Mouse (Mus musculus): ENCODE data around the gene Emg1. TPM values are rescaled to one million over a fixed set of nuclear protein-coding genes. Genes with fewer than 3 reads are reported as not detected.

Emg1 gene
- polyA plus RNA-seq, 1 experiment from 2014 or later, result 233 TPM

- 19% methylated on average over 15 of the region's 15 CpGs for WGBS
- Histone ChIP-seq H3K4me1 (peaks cover 42% of the 10 kb centered on the region), H3K9me3 (no peaks in the 10 kb centered on the region), H3K36me3 (replicated peaks) (peaks cover 25% of the 10 kb centered on the region), H3K27me3 (replicated peaks; ENCODE audit: low read depth, poor library complexity, severe bottlenecking) (no peaks in the 10 kb centered on the region), H3K27ac (replicated peaks) (peak within 1 kb of the TSS; percentile 40), H3K4me3 (peak within 1 kb of the TSS; percentile 82; the same call in 1 of the 2 replicates)
- DNase-seq (ENCODE audit: low spot score), result peak; percentile 73
Observed at GRCm38 (mm10) chr6:124738511-124739023, 26.6 kb upstream of the Emg1 start, which contains the start of gene Ptpn6. Gene Ptpn6 (minus strand): TSS chr6:124738714.

GRCm38 (mm10) chr6:124737040-124737439 is 25.1 kb upstream of the Emg1 start:
- Histone ChIP-seq H3K4me3 (no peak overlapping the region), H3K4me1 (peaks cover 46% of the 10 kb centered on the region), H3K36me3 (replicated peaks) (peaks cover 10% of the 10 kb centered on the region), H3K9me3 (no peaks in the 10 kb centered on the region), H3K27me3 (replicated peaks; ENCODE audit: low read depth, poor library complexity, severe bottlenecking) (no peaks in the 10 kb centered on the region), H3K27ac (replicated peaks) (no peak overlapping the region)
- 92% methylated on average over 11 of the region's 11 CpGs for WGBS
- no peak for DNase-seq (ENCODE audit: low spot score)

- Histone ChIP-seq H3K4me1 (peaks cover 24% of the 10 kb centered on the region), H3K36me3 (replicated peaks) (peaks cover 9% of the 10 kb centered on the region), H3K27me3 (replicated peaks; ENCODE audit: low read depth, poor library complexity, severe bottlenecking) (no peaks in the 10 kb centered on the region), H3K4me3 (no peak overlapping the region), H3K27ac (replicated peaks) (no peak overlapping the region), H3K9me3 (no peaks in the 10 kb centered on the region)
- DNase-seq (ENCODE audit: low spot score), result no peak
- WGBS, result 93% methylated on average over 3 of the region's 3 CpGs
Observed at GRCm38 (mm10) chr6:124734417-124734816, 22.4 kb upstream of the Emg1 start.

GRCm38 (mm10) chr6:124732476-124733370 is 20.7 kb upstream of the Emg1 start:
- Histone ChIP-seq H3K4me3 (0 out of 2 replicates have a peak overlapping the region, but pooled peaks have one; percentile 31), H3K27me3 (replicated peaks; ENCODE audit: low read depth, poor library complexity, severe bottlenecking) (no peaks in the 10 kb centered on the region), H3K27ac (replicated peaks) (peak overlapping the region; percentile 70), H3K36me3 (replicated peaks) (no peaks in the 10 kb centered on the region), H3K4me1 (peaks cover 16% of the 10 kb centered on the region), H3K9me3 (no peaks in the 10 kb centered on the region)
- DNase-seq (ENCODE audit: low spot score), result peak; percentile 52
- WGBS, result 48% methylated on average over 19 of the region's 19 CpGs

- 83% methylated on average over 7 of the region's 7 CpGs for WGBS
- Histone ChIP-seq H3K27me3 (replicated peaks; ENCODE audit: low read depth, poor library complexity, severe bottlenecking) (no peaks in the 10 kb centered on the region), H3K27ac (replicated peaks) (no peak overlapping the region), H3K36me3 (replicated peaks) (no peaks in the 10 kb centered on the region), H3K4me1 (peaks cover 17% of the 10 kb centered on the region), H3K4me3 (no peak overlapping the region), H3K9me3 (no peaks in the 10 kb centered on the region)
- no peak for DNase-seq (ENCODE audit: low spot score)
Observed at GRCm38 (mm10) chr6:124731038-124731437, 19.1 kb upstream of the Emg1 start.

- H3K9me3 ChIP-seq, result no peaks in the 10 kb centered on the region
- 86% methylated on average over 8 of the region's 8 CpGs for WGBS
- DNase-seq (ENCODE audit: low spot score), result no peak
- peaks cover 17% of the 10 kb centered on the region for H3K4me1 ChIP-seq
- no peak overlapping the region for H3K4me3 ChIP-seq
- H3K36me3 ChIP-seq (replicated peaks), result no peaks in the 10 kb centered on the region
- H3K27ac ChIP-seq (replicated peaks), result no peak overlapping the region
- no peaks in the 10 kb centered on the region for H3K27me3 ChIP-seq (replicated peaks; ENCODE audit: low read depth, poor library complexity, severe bottlenecking)
Observed at GRCm38 (mm10) chr6:124729850-124730705, 18.1 kb upstream of the Emg1 start.

- Histone ChIP-seq H3K4me3 (no peak overlapping the region), H3K9me3 (no peaks in the 10 kb centered on the region), H3K27me3 (replicated peaks; ENCODE audit: low read depth, poor library complexity, severe bottlenecking) (no peaks in the 10 kb centered on the region), H3K36me3 (replicated peaks) (no peaks in the 10 kb centered on the region), H3K4me1 (peaks cover 17% of the 10 kb centered on the region), H3K27ac (replicated peaks) (no peak overlapping the region)
- WGBS, result 88% methylated on average over 10 of the region's 10 CpGs
- DNase-seq (ENCODE audit: low spot score), result no peak
Observed at GRCm38 (mm10) chr6:124728621-124729020, 16.6 kb upstream of the Emg1 start.

GRCm38 (mm10) chr6:124724472-124724871 is 12.5 kb upstream of the Emg1 start:
- 89% methylated on average over 10 of the region's 10 CpGs for WGBS
- DNase-seq (ENCODE audit: low spot score), result no peak
- Histone ChIP-seq H3K27ac (replicated peaks) (no peak overlapping the region), H3K27me3 (replicated peaks; ENCODE audit: low read depth, poor library complexity, severe bottlenecking) (no peaks in the 10 kb centered on the region), H3K36me3 (replicated peaks) (no peaks in the 10 kb centered on the region), H3K9me3 (no peaks in the 10 kb centered on the region), H3K4me3 (no peak overlapping the region), H3K4me1 (peaks cover 20% of the 10 kb centered on the region)

- DNase-seq (ENCODE audit: low spot score), result no peak
- no peaks in the 10 kb centered on the region for H3K36me3 ChIP-seq (replicated peaks)
- WGBS, result 81% methylated on average over 8 of the region's 8 CpGs
Observed at GRCm38 (mm10) chr6:124723541-124723940, 11.6 kb upstream of the Emg1 start.

GRCm38 (mm10) chr6:124722876-124723473 is 11.0 kb upstream of the Emg1 start:
- no peaks in the 10 kb centered on the region for H3K27me3 ChIP-seq (replicated peaks; ENCODE audit: low read depth, poor library complexity, severe bottlenecking)
- peaks cover 33% of the 10 kb centered on the region for H3K4me1 ChIP-seq
- 85% methylated on average over 6 of the region's 6 CpGs for WGBS
- H3K27ac ChIP-seq (replicated peaks), result no peak overlapping the region
- no peak overlapping the region for H3K4me3 ChIP-seq
- H3K36me3 ChIP-seq (replicated peaks), result peaks cover 2% of the 10 kb centered on the region
- no peaks in the 10 kb centered on the region for H3K9me3 ChIP-seq
- DNase-seq (ENCODE audit: low spot score), result no peak

More at GRCm38 (mm10) chr6:124723541-124723940, 11.6 kb upstream of the Emg1 start:
- Histone ChIP-seq H3K27me3 (replicated peaks; ENCODE audit: low read depth, poor library complexity, severe bottlenecking) (no peaks in the 10 kb centered on the region), H3K9me3 (no peaks in the 10 kb centered on the region), H3K4me1 (peaks cover 30% of the 10 kb centered on the region), H3K4me3 (no peak overlapping the region), H3K27ac (replicated peaks) (no peak overlapping the region)

GRCm38 (mm10) chr6:124720904-124721303 is 8.9 kb upstream of the Emg1 start:
- H3K36me3 ChIP-seq (replicated peaks), result peaks cover 23% of the 10 kb centered on the region
- no peak for DNase-seq (ENCODE audit: low spot score)
- H3K27me3 ChIP-seq (replicated peaks; ENCODE audit: low read depth, poor library complexity, severe bottlenecking), result no peaks in the 10 kb centered on the region
- H3K4me1 ChIP-seq, result peaks cover 30% of the 10 kb centered on the region
- peak overlapping the region; percentile 57; the same call in 1 of the 2 replicates for H3K27ac ChIP-seq (replicated peaks)
- WGBS, result 73% methylated on average over 11 of the region's 11 CpGs
- H3K9me3 ChIP-seq, result no peaks in the 10 kb centered on the region
- no peak overlapping the region for H3K4me3 ChIP-seq
